Mouse (Mus musculus) brown adipose tissue, adult 24 weeks (tissue): ENCODE measurements at regions not wholly inside any gene's neighbourhood (a gene's known extent, or its start where the extent isn't known, plus 50 kb on each side); places are given as distances from the start of the nearest gene placed in this dataset.
A peak's percentile ranks its signal among the peaks of the same experiment; 100 is the strongest.

Experiments
- H3K27ac ChIP-seq: fragments of 200-500 bp; replicated peaks from 2 replicates; pipeline ENCODE4 v1.5.1; 2012; ENCODE audit warnings: low read depth, mild to moderate bottlenecking, low read length
- H3K4me1 ChIP-seq: fragments of 200-500 bp; 2 replicates; pipeline ENCODE4 v1.6.1; 2012; ENCODE audit warnings: low read length, mixed read lengths; ENCODE audit not compliant: control insufficient read depth, insufficient read depth, insufficient read length
- H3K4me3 ChIP-seq: fragments of 200-500 bp; 2 replicates; pipeline ENCODE4 v1.5.1; 2012; ENCODE audit warnings: low read depth, mild to moderate bottlenecking, low read length, moderate library complexity; ENCODE audit not compliant: insufficient read depth

GRCm38 (mm10) chr9:118379055-118379454 lies 99.0 kb upstream of the Eomes start:
- no peak overlapping the region for H3K4me3 ChIP-seq
- H3K27ac ChIP-seq = no peak overlapping the region
- H3K4me1 ChIP-seq = no peaks in the 10 kb centered on the region

- Histone ChIP-seq H3K4me3 (no peak overlapping the region), H3K4me1 (no peaks in the 10 kb centered on the region), H3K27ac (no peak overlapping the region)
These were observed 95.5 kb upstream of the Eomes start for GRCm38 (mm10) chr9:118382532-118382931.

GRCm38 (mm10) chr9:118384610-118385009 lies 93.4 kb upstream of the Eomes start:
- H3K4me1 ChIP-seq = no peaks in the 10 kb centered on the region
- no peak overlapping the region for H3K27ac ChIP-seq
- no peak overlapping the region for H3K4me3 ChIP-seq

- Histone ChIP-seq H3K4me1 (no peaks in the 10 kb centered on the region), H3K27ac (no peak overlapping the region), H3K4me3 (no peak overlapping the region)
These were observed 90.4 kb upstream of the Eomes start for GRCm38 (mm10) chr9:118387631-118388030.

GRCm38 (mm10) chr9:118389481-118390334 lies 88.3 kb upstream of the Eomes start:
- H3K4me1 ChIP-seq = no peaks in the 10 kb centered on the region
- H3K27ac ChIP-seq = no peak overlapping the region
- peak overlapping the region; percentile 38 for H3K4me3 ChIP-seq

GRCm38 (mm10) chr9:118390679-118391078 lies 87.3 kb upstream of the Eomes start:
- Histone ChIP-seq H3K4me3 (no peak overlapping the region), H3K27ac (no peak overlapping the region), H3K4me1 (no peaks in the 10 kb centered on the region)

GRCm38 (mm10) chr9:118391715-118392114 lies 86.3 kb upstream of the Eomes start:
- no peak overlapping the region for H3K27ac ChIP-seq
- no peaks in the 10 kb centered on the region for H3K4me1 ChIP-seq
- H3K4me3 ChIP-seq = no peak overlapping the region

- Histone ChIP-seq H3K4me1 (no peaks in the 10 kb centered on the region), H3K27ac (no peak overlapping the region), H3K4me3 (no peak overlapping the region)
These were observed 85.2 kb upstream of the Eomes start for GRCm38 (mm10) chr9:118392796-118393195.

- Histone ChIP-seq H3K4me1 (no peaks in the 10 kb centered on the region), H3K27ac (no peak overlapping the region), H3K4me3 (no peak overlapping the region)
These were observed 84.4 kb upstream of the Eomes start for GRCm38 (mm10) chr9:118393567-118393966.

- no peaks in the 10 kb centered on the region for H3K4me1 ChIP-seq
- no peak overlapping the region for H3K4me3 ChIP-seq
- H3K27ac ChIP-seq = no peak overlapping the region
These were observed 81.5 kb upstream of the Eomes start for GRCm38 (mm10) chr9:118396425-118397053.

- H3K4me1 ChIP-seq = no peaks in the 10 kb centered on the region
- no peak overlapping the region for H3K4me3 ChIP-seq
- no peak overlapping the region for H3K27ac ChIP-seq
These were observed 77.5 kb upstream of the Eomes start for GRCm38 (mm10) chr9:118400520-118400919.

- H3K4me3 ChIP-seq = no peak overlapping the region
- no peaks in the 10 kb centered on the region for H3K4me1 ChIP-seq
These were observed 76.8 kb upstream of the Eomes start for GRCm38 (mm10) chr9:118401170-118401569.

GRCm38 (mm10) chr9:118404867-118405266 lies 73.1 kb upstream of the Eomes start:
- H3K27ac ChIP-seq = no peak overlapping the region
- no peaks in the 10 kb centered on the region for H3K4me1 ChIP-seq
- no peak overlapping the region for H3K4me3 ChIP-seq

More at GRCm38 (mm10) chr9:118401170-118401569, 76.8 kb upstream of the Eomes start:
- no peak overlapping the region for H3K27ac ChIP-seq

- H3K27ac ChIP-seq = no peak overlapping the region
- H3K4me3 ChIP-seq = no peak overlapping the region
- H3K4me1 ChIP-seq = no peaks in the 10 kb centered on the region
These were observed 72.0 kb upstream of the Eomes start for GRCm38 (mm10) chr9:118405926-118406518.

- no peak overlapping the region for H3K4me3 ChIP-seq
- H3K27ac ChIP-seq = no peak overlapping the region
- no peaks in the 10 kb centered on the region for H3K4me1 ChIP-seq
These were observed 62.0 kb upstream of the Eomes start for GRCm38 (mm10) chr9:118416032-118416431.
